Mouse (Mus musculus): ENCODE measurements around the gene Rpl27a. TPM values are rescaled to one million over a fixed set of nuclear protein-coding genes. Genes with fewer than 3 reads are reported as not detected.

The Rpl27a gene
- polyA plus RNA-seq, 1 experiment = 1,006 TPM

- no peak overlapping the region for H3K4me3 ChIP-seq (replicated peaks)
- no peak for TF ChIP-seq GATA1 (IDR thresholded peaks at IDR 0.05; ENCODE audit: low read length)
- no peak for TF ChIP-seq TAL1 (IDR thresholded peaks at IDR 0.05; ENCODE audit: low read length)
- H3K36me3 ChIP-seq (ENCODE audit: control insufficient read depth) = peaks cover 78% of the 10 kb centered on the region
- no peaks in the 10 kb centered on the region for H3K4me1 ChIP-seq (ENCODE audit: control insufficient read depth)
- H3K27me3 ChIP-seq (ENCODE audit: control insufficient read depth) = no peaks in the 10 kb centered on the region
- no peaks in the 10 kb centered on the region for H3K9me3 ChIP-seq (ENCODE audit: control insufficient read depth, low read length)
Measured at GRCm38 (mm10) chr7:109545255-109545993, 26.5 kb downstream of the Rpl27a start.

GRCm38 (mm10) chr7:109546186-109546585 lies 27.2 kb downstream of the Rpl27a start:
- Histone ChIP-seq H3K9me3 (ENCODE audit: control insufficient read depth, low read length) (no peaks in the 10 kb centered on the region), H3K4me1 (ENCODE audit: control insufficient read depth) (no peaks in the 10 kb centered on the region; the same call in 1 of the 2 replicates), H3K27me3 (ENCODE audit: control insufficient read depth) (no peaks in the 10 kb centered on the region), H3K36me3 (ENCODE audit: control insufficient read depth) (peaks cover 77% of the 10 kb centered on the region), H3K4me3 (replicated peaks) (no peak overlapping the region)
- TF ChIP-seq TAL1 (IDR thresholded peaks at IDR 0.05; ENCODE audit: low read length) (no peak), GATA1 (IDR thresholded peaks at IDR 0.05; ENCODE audit: low read length) (no peak)

GRCm38 (mm10) chr7:109546726-109547125 lies 27.8 kb downstream of the Rpl27a start:
- H3K36me3 ChIP-seq (ENCODE audit: control insufficient read depth) = peaks cover 75% of the 10 kb centered on the region
- no peak for TF ChIP-seq GATA1 (IDR thresholded peaks at IDR 0.05; ENCODE audit: low read length)
- TF ChIP-seq TAL1 (IDR thresholded peaks at IDR 0.05; ENCODE audit: low read length) = no peak
- H3K4me3 ChIP-seq (replicated peaks) = no peak overlapping the region
- no peaks in the 10 kb centered on the region for H3K27me3 ChIP-seq (ENCODE audit: control insufficient read depth)
- H3K9me3 ChIP-seq (ENCODE audit: control insufficient read depth, low read length) = no peaks in the 10 kb centered on the region
- H3K4me1 ChIP-seq (ENCODE audit: control insufficient read depth) = no peaks in the 10 kb centered on the region; the same call in 1 of the 2 replicates

GRCm38 (mm10) chr7:109559536-109559935 lies 40.6 kb downstream of the Rpl27a start:
- TF ChIP-seq TAL1 (IDR thresholded peaks at IDR 0.05; ENCODE audit: low read length) = no peak
- no peak for TF ChIP-seq GATA1 (IDR thresholded peaks at IDR 0.05; ENCODE audit: low read length)
- Histone ChIP-seq H3K4me1 (ENCODE audit: control insufficient read depth) (no peaks in the 10 kb centered on the region), H3K36me3 (ENCODE audit: control insufficient read depth) (peaks cover 24% of the 10 kb centered on the region), H3K27me3 (ENCODE audit: control insufficient read depth) (no peaks in the 10 kb centered on the region), H3K9me3 (ENCODE audit: control insufficient read depth, low read length) (no peaks in the 10 kb centered on the region), H3K4me3 (replicated peaks) (no peak overlapping the region)

GRCm38 (mm10) chr7:109561466-109562153 lies 42.7 kb downstream of the Rpl27a start:
- Histone ChIP-seq H3K9me3 (ENCODE audit: control insufficient read depth, low read length) (no peaks in the 10 kb centered on the region), H3K27me3 (ENCODE audit: control insufficient read depth) (no peaks in the 10 kb centered on the region), H3K36me3 (ENCODE audit: control insufficient read depth) (peaks cover 19% of the 10 kb centered on the region), H3K4me1 (ENCODE audit: control insufficient read depth) (no peaks in the 10 kb centered on the region), H3K4me3 (replicated peaks) (no peak overlapping the region)
- TF ChIP-seq GATA1 (IDR thresholded peaks at IDR 0.05; ENCODE audit: low read length) (no peak), TAL1 (IDR thresholded peaks at IDR 0.05; ENCODE audit: low read length) (no peak)

GRCm38 (mm10) chr7:109562154-109562599 lies 43.2 kb downstream of the Rpl27a start:
- no peaks in the 10 kb centered on the region for H3K4me1 ChIP-seq (ENCODE audit: control insufficient read depth)
- no peaks in the 10 kb centered on the region for H3K9me3 ChIP-seq (ENCODE audit: control insufficient read depth, low read length)
- no peaks in the 10 kb centered on the region for H3K27me3 ChIP-seq (ENCODE audit: control insufficient read depth)
- no peak overlapping the region for H3K4me3 ChIP-seq (replicated peaks)
- TF ChIP-seq GATA1 (IDR thresholded peaks at IDR 0.05; ENCODE audit: low read length) (no peak), TAL1 (IDR thresholded peaks at IDR 0.05; ENCODE audit: low read length) (no peak)
- peaks cover 14% of the 10 kb centered on the region for H3K36me3 ChIP-seq (ENCODE audit: control insufficient read depth)

- Histone ChIP-seq H3K27me3 (ENCODE audit: control insufficient read depth) (no peaks in the 10 kb centered on the region), H3K36me3 (ENCODE audit: control insufficient read depth) (peaks cover 13% of the 10 kb centered on the region), H3K4me3 (replicated peaks) (no peak overlapping the region), H3K4me1 (ENCODE audit: control insufficient read depth) (no peaks in the 10 kb centered on the region), H3K9me3 (ENCODE audit: control insufficient read depth, low read length) (no peaks in the 10 kb centered on the region)
- no peak for TF ChIP-seq TAL1 (IDR thresholded peaks at IDR 0.05; ENCODE audit: low read length)
- no peak for TF ChIP-seq GATA1 (IDR thresholded peaks at IDR 0.05; ENCODE audit: low read length)
Measured at GRCm38 (mm10) chr7:109562676-109563075, 43.7 kb downstream of the Rpl27a start.

GRCm38 (mm10) chr7:109563775-109564362 lies 44.9 kb downstream of the Rpl27a start:
- H3K9me3 ChIP-seq (ENCODE audit: control insufficient read depth, low read length) = no peaks in the 10 kb centered on the region
- no peaks in the 10 kb centered on the region for H3K27me3 ChIP-seq (ENCODE audit: control insufficient read depth)
- H3K4me1 ChIP-seq (ENCODE audit: control insufficient read depth) = no peaks in the 10 kb centered on the region
- H3K36me3 ChIP-seq (ENCODE audit: control insufficient read depth) = peaks cover 22% of the 10 kb centered on the region
- TF ChIP-seq GATA1 (IDR thresholded peaks at IDR 0.05; ENCODE audit: low read length) (no peak), TAL1 (IDR thresholded peaks at IDR 0.05; ENCODE audit: low read length) (no peak)
- H3K4me3 ChIP-seq (replicated peaks) = no peak overlapping the region

GRCm38 (mm10) chr7:109566327-109566726 lies 47.4 kb downstream of the Rpl27a start:
- TF ChIP-seq GATA1 (IDR thresholded peaks at IDR 0.05; ENCODE audit: low read length) (no peak), TAL1 (IDR thresholded peaks at IDR 0.05; ENCODE audit: low read length) (no peak)
- no peaks in the 10 kb centered on the region for H3K27me3 ChIP-seq (ENCODE audit: control insufficient read depth)
- H3K36me3 ChIP-seq (ENCODE audit: control insufficient read depth) = peaks cover 32% of the 10 kb centered on the region
- no peak overlapping the region for H3K4me3 ChIP-seq (replicated peaks)
- no peaks in the 10 kb centered on the region for H3K9me3 ChIP-seq (ENCODE audit: control insufficient read depth, low read length)
- H3K4me1 ChIP-seq (ENCODE audit: control insufficient read depth) = no peaks in the 10 kb centered on the region; the same call in 1 of the 2 replicates
